Mouse (Mus musculus) telencephalon, adult 2 months (tissue): ENCODE results near the gene Abcb8.
A peak's percentile ranks its signal among the peaks of the same experiment; 100 is the strongest.

Experiments used
- DNase-seq: peaks from one replicate; pipeline ENCODE4 v3.0.0-alpha.2; 2011; ENCODE audit warnings: low read depth, low spot score

The Abcb8 gene

DNA sequence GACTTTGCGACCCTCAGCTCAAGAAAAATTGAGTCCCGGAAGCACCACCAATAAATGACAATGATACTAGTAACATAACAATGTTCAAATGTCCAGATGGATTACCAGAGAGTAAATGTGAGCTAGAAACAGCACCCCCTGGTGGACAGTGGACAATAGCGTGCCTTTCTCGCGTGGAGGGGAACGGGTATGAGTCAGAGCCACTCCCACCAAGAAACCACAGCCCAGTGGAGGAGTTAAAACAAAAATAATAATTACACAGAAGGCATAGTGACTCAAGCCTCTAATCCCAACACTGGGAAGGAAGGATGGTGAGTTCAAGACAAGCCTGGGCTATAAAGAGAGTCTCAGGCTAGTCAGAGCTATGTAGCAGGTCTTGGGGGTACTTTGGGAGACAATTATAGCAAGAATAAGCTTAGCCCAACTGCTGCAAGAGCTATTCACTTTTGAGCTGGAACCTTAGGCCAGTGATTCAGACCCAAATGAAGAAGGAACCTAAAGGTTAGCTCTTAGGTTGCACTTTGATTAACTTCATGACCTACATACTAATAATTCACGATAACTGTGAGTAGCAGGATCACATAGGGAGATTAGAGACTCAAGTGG, at the start of gene Abcb8:
Gene Abcb8, plus strand, starts transcription at position 272 of the 606 bp plus-strand sequence.
- DNase-seq, result no peak

DNA sequence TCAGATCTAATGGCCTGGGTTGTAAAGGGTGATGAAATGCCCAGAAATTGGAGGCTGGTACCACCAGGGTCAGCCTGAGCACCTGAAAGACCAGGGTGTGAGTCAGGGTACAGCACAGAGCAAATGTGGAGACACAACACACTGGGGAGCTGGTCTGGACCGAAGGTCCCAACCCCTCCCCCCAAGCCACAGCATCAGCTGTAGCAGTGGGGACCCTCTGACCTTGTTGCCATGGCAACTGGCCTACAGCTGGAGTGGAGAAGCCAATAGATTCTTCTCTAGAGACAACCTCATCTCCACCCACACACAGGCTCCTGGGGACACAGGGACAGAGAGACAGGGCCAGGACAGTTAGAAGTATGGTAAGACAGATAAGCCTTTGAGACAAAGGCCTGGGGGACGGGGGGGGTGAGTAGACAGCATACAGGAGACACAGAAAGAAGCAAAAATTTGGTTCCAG, 49.5 kb upstream of the Abcb8 start:
- no peak for DNase-seq

DNA sequence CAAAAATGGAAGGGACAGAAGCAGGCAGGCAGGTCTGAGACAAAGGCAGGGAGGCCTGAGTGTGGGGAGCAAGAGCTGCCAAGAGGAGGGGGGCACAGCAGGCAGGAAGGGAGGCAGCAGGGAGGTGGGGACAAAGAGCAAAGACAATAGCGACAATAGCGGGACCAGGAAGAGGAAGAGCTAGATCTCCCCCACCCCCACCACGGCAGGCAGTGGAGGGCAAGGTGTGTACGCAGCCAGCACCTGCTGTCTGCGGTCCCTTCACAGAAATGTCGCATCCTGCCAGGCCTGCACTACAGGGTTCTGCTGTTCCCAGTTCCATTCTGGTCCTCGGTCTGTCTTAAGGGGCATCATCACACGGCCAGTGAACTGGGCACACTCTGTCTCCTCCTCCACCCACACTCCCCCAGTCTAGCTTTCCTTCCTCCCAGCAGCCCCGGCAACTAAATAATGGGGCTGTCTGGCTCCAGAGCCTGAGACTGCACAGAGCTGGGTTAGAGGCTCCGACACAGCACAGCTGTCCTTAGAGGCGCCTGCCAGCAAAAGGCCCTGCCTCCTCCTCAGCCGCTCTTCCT, 48.9 kb upstream of the Abcb8 start:
- DNase-seq, result no peak

DNA sequence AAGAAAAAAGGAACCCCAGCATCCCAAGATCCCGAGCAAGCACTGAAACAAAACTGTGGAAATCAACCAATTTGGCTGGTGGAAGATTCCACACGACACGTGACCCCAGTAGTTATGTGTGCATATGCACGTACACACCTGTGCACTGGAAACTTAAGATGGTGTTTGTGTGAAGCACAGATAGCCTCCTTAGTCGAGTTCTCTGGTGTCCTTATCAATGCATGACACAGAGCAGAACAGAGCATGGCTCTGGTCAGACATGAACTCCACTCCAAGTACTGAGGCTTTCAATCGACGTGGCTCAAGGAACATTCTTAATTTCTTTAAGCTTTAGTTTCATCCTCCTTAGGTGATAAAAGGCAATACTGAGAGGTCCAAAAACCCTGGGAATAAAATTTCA, 47.1 kb upstream of the Abcb8 start:
- no peak for DNase-seq

DNA sequence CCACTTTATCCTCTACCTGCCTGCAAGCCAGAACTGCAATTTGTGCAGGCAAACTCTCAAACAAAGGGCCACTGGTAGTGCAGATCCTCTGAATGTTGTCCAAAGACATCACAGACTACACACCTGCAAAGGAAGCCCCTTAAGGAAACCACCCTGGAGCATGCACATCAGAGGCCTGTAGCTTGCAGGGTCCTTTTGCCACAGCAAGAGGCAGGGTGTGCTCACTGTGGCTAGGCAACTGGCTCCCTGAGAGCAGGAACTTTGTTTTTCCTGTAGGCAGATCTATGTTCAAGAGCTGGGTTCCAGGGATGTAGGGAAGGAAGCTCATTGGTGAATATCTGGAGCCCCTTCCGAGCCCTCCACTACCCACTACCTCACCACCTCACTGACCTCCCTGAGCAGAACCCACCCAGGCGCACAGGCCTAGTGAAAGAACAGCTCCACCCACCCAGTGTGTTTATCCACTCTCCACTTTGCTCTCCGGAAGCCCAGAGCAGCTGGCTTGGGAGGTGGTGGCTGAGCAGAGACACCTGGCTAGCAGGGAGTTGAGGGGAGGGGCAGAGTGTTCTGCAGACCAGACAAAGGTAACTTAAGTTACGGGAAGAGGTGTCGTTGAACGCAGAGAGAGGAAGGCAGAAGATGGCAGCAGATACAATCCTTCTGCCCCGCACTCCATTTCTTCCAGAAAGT, 46.1 kb upstream of the Abcb8 start:
- no peak for DNase-seq

DNA sequence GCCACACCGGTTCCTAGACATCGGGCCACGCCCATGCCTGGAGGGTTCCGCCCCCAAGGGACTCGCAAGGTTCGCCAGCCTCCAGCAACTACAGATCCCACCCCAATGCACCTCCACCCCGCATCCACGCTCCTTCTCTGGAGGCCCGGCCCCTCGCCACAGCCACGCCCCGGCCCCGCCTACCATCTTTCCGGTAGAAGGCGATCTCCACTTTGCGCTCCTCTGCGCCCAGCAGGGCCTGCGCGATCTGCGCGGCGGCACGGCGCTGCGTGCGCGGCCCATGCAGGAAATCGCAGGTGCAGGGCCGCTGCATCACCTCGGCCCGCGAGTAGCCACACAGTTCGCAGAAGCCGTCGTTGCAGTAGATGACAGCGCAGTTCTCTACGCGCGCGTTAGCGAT, 45.3 kb upstream of the Abcb8 start:
- DNase-seq, result peak; percentile 50

DNA sequence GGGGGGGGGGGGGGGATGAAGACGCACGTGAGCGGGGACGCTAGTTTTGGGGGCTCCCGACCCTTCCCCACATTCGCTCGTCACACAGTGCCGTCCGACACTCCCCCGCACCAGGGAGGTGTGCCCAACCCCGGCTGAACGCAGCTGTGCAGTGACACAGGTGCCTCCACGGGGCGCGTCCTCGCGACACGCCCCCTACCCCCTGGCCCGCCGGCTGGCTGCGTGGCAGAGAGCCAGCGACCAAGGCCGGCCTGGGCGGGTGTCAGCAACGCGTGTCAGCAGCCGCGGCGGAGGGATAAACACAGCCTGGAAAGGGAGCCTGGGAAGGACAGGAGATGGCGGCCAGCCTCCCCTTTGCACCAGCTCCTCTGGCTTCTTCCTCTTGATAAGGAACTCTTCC, 44.9 kb upstream of the Abcb8 start:
- no peak for DNase-seq

DNA sequence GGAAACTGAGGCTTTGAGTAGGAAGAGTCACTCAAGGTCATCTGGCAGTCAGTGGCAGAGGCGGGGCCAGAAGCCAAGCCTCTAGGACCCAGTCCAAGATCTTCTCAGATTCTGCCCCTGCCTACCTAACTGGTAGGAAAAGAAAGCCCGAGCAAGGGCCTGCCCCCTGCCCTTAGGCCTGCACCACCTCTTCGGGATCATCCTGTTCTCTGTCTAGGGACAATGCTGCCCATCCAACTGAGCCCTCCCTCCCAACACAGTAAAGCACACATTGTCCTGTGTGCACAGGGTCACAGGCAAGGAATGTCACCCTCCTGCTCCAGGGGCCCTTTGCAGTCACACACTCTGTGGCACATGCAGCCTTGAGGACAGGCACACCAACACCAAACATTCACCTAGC, 43.4 kb upstream of the Abcb8 start:
- DNase-seq, result no peak

DNA sequence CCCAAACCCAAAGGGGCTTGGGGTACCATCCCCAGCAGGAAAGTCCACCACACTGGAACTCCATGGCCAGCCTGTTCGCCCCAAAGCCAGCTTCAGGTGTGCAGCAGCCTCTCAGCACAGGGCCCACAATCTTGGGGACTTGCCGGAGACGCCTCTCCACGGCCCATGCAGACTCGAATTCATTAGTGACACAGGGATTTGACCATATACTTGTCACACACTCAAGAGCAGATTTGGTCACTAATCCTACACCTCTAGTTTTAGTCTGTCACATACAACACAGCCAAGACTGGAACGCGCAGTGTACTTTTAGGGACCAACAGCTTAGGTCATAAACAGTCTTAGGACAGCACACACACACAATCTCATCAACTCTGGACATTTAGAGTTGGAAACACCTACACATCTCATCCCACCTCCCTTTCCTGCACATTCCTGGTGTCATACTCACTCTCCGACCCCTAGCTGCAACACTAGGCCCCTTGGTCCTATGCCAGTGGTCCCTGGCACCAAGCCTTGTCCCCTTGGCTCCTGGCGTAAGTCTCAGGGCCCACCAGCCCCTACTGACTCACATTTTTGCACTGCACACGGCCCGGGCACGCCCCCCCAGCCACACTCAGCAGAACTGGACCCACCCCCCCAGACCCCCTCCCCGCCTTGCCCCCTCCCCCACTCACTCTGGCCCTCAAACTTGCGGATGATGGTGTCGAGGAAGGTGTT, 42.8 kb upstream of the Abcb8 start:
- DNase-seq, result no peak

DNA sequence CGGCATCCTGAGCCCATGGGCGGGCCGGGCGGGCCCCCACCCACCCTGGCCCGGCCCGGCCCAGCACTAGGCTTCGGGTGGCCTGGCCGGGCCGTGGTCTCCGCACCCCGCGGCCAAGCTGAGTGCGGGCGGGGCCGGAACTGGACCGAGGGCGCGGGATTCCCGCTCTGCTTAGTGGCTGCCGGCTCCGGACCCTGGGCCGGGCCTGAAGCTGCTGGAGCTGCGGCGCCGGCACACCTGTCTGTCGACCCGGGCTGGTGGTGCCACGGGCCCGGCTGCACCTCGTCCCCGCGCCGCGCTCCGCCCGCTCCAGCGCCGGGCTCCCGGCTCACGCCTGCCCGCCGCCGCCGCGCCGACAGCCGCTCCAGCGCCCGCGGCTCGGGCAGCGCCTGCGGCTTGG, 42.2 kb upstream of the Abcb8 start, which contains the start of gene Kcnh2:
Gene Kcnh2, minus strand, starts transcription at position 327 of the 400 bp plus-strand sequence.
- DNase-seq, result no peak

DNA sequence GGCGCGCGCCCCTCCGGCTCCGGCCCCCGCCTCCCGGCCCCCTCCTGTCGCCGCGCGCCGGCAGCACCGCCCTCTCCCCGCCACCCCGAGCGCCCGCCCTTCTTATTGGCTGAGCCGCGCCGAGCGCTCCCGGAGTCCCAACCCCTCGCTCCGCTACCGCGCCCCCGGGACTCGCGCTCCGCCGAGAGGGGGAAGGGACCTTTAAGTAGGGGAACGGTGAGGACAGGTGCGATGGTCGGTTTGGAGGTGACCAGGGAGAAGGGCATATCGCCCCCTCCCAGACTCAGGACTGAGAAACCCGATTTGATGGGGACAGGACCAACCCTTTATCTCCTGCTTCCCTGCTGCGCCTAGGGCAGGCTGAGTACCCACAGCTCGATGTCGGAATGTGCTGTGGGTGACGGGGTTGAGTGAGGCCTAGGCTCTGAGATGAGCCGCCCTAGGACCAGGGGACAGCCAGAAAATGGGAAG, 41.7 kb upstream of the Abcb8 start:
- DNase-seq, result peak; percentile 77

DNA sequence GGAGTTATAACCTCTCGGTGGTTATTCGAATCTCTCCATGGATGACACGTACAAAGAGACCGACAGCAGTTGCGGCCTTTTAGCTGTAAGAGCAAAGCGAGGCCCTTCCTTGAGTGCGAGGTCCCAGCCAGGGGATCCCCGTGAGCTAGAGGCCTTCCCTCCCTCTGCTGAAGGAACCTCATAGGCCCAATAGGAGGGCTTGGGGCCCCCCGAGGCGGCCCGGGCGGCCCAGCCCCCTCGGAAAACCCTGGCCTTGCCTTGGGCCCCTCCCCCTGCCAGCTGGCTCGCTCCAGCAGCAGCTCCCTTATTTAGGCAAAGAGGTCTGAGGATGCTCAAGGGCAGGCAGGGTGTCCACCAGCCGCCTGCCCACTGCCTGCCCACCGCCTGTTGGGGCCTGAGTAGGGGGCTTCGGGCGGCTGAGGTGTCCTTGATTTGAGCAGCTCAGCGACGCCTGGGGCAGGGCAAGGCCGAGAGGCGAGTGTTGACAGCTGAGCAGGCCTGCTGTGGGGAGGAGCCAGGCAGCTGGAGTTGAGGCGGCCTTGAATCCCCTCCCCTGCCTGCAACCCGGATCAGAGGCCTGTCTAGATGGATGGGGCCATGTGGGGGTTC, 41.1 kb upstream of the Abcb8 start:
- no peak for DNase-seq

DNA sequence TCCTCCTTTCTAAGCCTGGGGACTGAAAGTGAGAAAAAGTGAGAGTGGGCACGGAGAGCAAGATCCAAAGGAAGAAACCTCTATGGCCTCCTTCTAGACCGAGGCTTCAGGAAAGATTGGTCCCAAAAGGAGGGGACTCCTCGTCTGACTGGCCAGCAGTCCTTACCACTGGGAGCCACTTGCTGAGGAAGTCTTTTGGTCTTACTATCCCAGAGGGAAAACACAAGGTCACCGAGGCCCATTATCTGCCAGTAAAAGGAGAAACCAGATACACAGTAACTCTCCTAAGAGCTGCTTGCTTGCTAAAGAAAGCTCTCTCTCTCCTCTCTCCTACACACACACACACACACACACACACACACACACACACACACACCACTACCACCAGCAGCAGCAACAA, 40.1 kb upstream of the Abcb8 start:
- no peak for DNase-seq

DNA sequence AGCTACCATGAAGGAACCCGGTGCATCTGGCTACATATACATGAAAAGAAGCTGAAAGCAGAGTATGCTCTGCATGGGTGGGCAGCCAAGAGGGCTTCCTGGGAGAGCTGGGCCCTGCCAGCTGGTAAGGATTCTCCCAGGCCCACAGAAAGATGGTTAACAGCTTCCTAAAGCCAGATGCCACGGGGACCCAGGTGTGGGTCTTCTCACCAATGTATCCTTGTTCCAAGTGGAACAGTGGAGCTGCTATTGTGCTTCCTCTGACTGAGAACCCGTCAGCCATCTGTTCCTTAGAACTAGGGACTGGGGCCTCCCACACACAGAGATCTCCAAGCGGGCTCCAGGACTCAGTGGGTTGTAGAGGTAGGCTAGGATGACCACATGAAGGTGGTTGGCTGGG, 36.7 kb upstream of the Abcb8 start:
- no peak for DNase-seq

DNA sequence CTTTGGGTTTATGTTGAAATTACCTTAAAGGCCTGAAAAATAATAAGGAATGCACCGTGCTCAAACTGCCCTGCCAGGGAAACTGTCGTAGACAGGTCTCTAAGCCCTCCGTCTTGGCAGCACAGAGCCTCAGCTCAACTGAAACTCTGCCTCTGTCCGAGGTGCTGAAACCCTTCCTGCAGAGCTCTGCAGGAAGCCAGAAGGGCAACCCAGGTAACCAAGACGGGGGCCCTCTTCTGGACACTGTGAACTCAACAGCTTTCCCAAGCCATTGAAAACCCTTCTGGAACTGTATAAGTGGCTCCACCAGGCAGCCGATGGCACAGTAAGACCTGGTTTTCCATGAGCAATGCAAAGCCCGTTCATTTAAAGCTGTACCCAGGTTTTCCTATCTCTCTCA, 36.0 kb upstream of the Abcb8 start:
- no peak for DNase-seq

DNA sequence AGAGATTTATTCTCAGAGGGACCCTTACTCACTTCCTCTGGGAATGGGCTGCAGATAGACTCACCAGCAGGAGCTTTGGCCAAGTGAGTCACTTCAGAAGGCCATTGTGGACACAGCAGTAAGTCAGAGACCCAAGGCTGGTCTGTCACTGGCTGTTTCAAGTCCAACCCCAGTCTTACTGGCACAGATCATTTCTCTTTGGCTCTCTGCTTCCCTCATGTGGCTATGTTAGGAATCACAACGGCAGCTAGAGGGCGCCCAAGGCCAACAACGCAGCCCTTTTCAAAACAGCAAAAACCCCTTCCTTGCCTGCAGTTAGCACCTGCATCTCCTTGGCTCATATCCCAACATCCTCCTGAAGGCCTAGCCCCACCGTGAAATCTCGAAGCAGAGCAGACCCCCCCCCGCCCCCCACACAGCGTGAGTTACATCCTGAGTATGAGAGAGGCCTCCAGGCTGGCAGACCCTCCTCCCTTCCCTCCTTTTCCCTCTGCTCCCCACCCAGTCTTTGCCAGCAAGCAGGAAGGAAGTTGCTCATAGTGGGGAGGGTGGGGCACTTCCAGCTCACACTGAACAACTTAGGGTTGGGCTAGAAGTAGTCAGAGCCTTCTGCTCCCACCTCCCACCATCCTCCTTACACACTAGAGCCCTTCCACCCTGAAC, 32.5 kb upstream of the Abcb8 start:
- DNase-seq, result no peak

DNA sequence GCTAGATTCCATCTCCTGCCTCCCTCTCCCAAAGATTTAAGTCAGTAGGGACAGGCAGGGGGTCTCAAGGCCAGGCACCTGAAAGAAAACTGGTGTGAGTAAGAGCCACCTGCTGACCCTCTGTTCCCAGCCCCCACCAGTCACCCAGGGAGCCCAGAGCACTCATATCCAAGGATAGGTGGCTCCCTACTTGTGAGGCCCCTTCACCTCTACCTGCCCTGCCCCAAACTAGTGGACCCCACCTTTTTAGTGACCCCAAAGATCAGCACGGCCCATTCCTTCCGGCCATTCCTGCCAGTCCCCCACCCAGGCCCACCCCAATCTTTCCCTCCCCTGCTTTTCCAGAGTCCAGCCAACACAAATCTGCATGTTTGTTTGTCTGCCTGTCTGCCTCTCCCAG, 30.0 kb upstream of the Abcb8 start:
- no peak for DNase-seq

DNA sequence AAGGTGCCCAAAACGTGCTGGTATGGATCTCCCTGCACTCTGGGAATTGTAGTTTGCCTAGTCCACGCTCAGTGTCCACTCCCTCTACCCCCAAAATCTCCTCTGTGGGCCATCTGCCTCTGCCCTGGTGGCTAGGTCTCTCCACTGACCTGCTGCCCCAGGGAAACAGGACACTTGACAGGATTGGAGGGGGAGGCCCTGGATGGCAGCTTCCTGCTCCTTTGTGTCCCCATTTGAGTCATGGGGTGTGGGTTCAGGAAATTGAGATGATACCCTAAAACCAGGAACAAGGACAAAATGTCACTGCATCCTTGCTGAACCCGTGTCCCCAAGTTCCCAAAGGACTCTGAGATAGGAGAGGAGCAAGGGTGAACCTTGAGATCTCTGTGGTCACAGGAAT, 29.4 kb upstream of the Abcb8 start:
- no peak for DNase-seq

DNA sequence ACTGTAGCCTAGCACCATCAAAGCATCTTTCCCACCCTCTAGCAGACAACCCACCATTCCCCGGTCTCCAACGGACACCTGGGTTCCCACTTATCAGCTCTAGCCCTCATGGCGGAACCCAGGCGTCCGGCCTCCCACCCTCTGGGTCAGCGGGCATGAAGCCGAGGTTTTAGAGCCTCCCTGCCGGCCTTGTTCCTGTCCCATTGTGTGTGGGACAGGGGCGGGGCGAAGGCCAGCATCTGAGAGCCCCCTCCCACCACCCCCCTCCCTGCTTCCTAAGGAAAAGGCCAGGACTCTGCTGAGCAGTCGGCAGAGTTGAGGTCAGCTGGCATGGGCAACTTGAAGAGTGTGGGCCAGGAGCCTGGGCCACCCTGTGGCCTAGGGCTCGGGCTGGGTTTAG, 29.0 kb upstream of the Abcb8 start, which contains the start of gene Nos3:
Gene Nos3, plus strand, starts transcription at position 303 of the 400 bp plus-strand sequence.
- DNase-seq, result no peak

DNA sequence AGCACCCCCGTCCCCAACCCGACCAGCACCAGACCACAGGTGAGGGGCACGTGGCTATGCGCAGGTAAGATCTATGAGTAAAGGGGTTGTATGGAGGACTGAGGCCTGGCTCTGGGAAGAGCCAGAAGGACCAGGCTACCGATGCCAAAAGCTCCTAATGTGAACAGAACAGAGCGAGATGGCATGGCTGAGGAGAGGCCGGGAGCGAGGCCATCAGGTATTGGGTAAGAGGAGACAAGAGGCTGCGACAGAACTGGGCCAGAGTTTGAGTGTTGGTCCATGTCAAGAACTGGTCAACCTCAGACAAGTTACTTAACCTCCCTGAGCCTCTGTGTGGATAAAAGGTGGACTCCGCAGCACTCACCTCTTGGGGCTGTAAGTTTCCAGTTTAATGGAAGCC, 28.5 kb upstream of the Abcb8 start:
- no peak for DNase-seq

DNA sequence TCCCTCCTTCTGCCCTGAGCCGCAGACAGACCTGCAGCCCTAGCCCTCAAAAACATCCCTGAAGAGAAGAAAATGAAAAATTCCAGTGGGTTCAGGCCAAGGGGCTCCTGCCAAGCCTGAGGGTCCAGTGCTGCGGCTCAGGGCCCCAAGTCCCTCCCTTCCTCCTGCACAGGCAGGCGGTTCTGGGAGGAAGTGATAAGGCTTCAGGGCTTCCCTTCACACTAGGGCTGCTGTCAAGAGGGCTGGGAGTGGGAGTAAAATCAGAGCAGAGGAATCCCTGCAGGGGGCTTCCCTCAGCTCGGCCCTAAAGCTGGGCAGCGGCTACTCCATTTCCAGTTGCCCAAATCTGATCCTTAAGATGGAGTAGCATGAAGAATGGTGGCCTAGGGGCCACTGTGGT, 27.9 kb upstream of the Abcb8 start:
- DNase-seq, result no peak
